Mouse (Mus musculus) forebrain, embryonic 11.5 days (tissue): ENCODE measurements around the gene Rbpms2. TPM values are rescaled to one million over a fixed set of nuclear protein-coding genes. Genes with fewer than 3 reads are reported as not detected.

Experiments
- ATAC-seq: fragments of 200-750 bp; cut with Nextera tagmentation; replicated peaks from 2 replicates; pipeline ENCODE4 v1.8.0; 2017; ENCODE audit warnings: moderate TSS enrichment; ENCODE audit not compliant: low FRiP score
- DNase-seq: peaks from one replicate; pipeline ENCODE4 v3.0.0-alpha.2; 2017; ENCODE audit warnings: low spot score
- H3K27ac ChIP-seq: fragments of 300-500 bp; sonication (generic); 2 replicates; pipeline ENCODE4 v1.5.1; 2014; ENCODE audit warnings: low read depth, low read length
- H3K27me3 ChIP-seq: fragments of 300-500 bp; sonication (generic); 2 replicates; pipeline ENCODE4 v1.6.1; 2014; ENCODE audit warnings: mild to moderate bottlenecking, low read length, mixed read lengths; ENCODE audit not compliant: control insufficient read depth, insufficient read depth
- H3K36me3 ChIP-seq: fragments of 300-500 bp; sonication (generic); 2 replicates; pipeline ENCODE4 v1.6.1; 2014; ENCODE audit warnings: mild to moderate bottlenecking, low read length, moderate library complexity, mixed read lengths; ENCODE audit not compliant: control insufficient read depth, insufficient read depth
- H3K4me1 ChIP-seq: fragments of 300-500 bp; sonication (generic); replicated peaks from 2 replicates; pipeline ENCODE4 v1.6.1; 2014; ENCODE audit warnings: low read length, mixed read lengths; ENCODE audit not compliant: control insufficient read depth, insufficient read depth
- H3K4me2 ChIP-seq: fragments of 300-500 bp; sonication (generic); 2 replicates; pipeline ENCODE4 v1.6.1; 2014; ENCODE audit warnings: low read depth, mild to moderate bottlenecking, low read length, moderate library complexity, mixed read lengths; ENCODE audit not compliant: severe bottlenecking
- H3K4me3 ChIP-seq: fragments of 300-500 bp; sonication (generic); 2 replicates; pipeline ENCODE4 v1.5.1; 2014; ENCODE audit warnings: low read depth, low read length
- H3K9ac ChIP-seq: fragments of 300-500 bp; sonication (generic); 2 replicates; pipeline ENCODE4 v1.6.1; 2014; ENCODE audit warnings: low read length
- H3K9me3 ChIP-seq: fragments of 300-500 bp; sonication (generic); 2 replicates; pipeline ENCODE4 v1.6.1; 2016; ENCODE audit warnings: low read length, mixed read lengths; ENCODE audit not compliant: control insufficient read depth
- WGBS: fragments of 180-500 bp; shearing (Covaris S2); extraction: QIAGEN DNeasy Blood & Tissue Kit; methylation state at CpG from one replicate; pipeline ENCODE4 v1.1.7; 2014; 5-methylcytosine and 5-hydroxymethylcytosine counted together
- polyA plus RNA-seq: library from polyadenylated mRNA; unstranded; fragments of >200 nt; fragmentation: Nextera tagmentation; extraction: Ambion mirVana; gene quantifications from 2 replicates; pipeline ENCODE4 v1.2.1, GENCODE M21; 2014

Rbpms2 gene
- polyA plus RNA-seq, 1 experiment from 2014 or later = 20.3 TPM

DNA sequence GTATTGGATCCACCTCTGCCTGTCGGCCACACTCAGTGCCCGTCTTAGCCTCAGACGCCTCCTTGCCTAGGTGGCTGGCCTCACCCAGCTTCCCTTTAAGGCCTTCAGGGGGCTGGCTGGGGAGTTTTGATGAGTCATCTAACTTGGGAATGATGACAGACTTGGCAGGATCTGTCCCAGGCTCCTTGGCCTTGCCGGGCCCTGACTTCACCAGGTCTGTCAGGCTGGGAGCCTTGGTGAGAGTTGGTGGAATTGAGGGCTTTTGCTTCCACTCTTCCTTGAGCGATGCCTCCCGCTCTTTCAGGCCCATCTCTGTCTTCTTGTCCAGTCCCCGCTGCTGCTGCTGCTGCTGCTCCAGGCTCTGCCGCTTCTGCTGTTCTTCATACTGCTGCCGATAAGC is 72.8 kb downstream of the Rbpms2 start:
- Histone ChIP-seq H3K4me1 (no peaks in the 10 kb centered on the region), H3K27me3 (no peaks in the 10 kb centered on the region), H3K9me3 (no peaks in the 10 kb centered on the region), H3K36me3 (peaks cover 12% of the 10 kb centered on the region), H3K9ac (no peak overlapping the region), H3K4me3 (no peak overlapping the region), H3K27ac (no peak overlapping the region), H3K4me2 (no peak overlapping the region)
- 93% methylated on average over 9 of the region's 9 CpGs for WGBS
- DNase-seq (no peak), ATAC-seq (no peak)

DNA sequence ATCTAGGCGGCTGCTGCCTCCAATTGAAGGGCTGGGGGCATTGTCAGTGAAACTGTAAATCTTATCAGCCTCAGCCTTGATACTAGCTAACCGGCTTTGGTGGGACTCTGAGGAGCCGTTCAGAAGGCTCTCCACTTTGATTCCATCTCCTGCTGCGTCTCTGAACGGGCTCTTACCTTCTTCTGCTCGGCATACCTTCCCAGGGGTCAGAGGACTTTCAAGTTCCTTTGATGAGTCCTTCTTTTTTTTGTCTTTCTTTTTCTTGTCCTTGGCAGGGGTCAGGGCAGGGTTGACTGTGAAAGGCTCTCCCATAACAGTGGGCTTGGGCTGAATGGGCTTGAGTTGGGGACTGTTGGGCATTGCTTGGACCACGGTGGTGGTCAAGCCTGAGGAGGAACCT is 73.8 kb downstream of the Rbpms2 start:
- no peak overlapping the region for H3K27ac ChIP-seq
- ATAC-seq = no peak
- 78% methylated on average over 7 of the region's 7 CpGs for WGBS
- H3K4me1 ChIP-seq = no peaks in the 10 kb centered on the region
- H3K9ac ChIP-seq = no peak overlapping the region
- no peak overlapping the region for H3K4me2 ChIP-seq
- H3K4me3 ChIP-seq = no peak overlapping the region
- no peaks in the 10 kb centered on the region for H3K27me3 ChIP-seq
- no peak for DNase-seq
- H3K9me3 ChIP-seq = no peaks in the 10 kb centered on the region
- H3K36me3 ChIP-seq = peaks cover 12% of the 10 kb centered on the region

DNA sequence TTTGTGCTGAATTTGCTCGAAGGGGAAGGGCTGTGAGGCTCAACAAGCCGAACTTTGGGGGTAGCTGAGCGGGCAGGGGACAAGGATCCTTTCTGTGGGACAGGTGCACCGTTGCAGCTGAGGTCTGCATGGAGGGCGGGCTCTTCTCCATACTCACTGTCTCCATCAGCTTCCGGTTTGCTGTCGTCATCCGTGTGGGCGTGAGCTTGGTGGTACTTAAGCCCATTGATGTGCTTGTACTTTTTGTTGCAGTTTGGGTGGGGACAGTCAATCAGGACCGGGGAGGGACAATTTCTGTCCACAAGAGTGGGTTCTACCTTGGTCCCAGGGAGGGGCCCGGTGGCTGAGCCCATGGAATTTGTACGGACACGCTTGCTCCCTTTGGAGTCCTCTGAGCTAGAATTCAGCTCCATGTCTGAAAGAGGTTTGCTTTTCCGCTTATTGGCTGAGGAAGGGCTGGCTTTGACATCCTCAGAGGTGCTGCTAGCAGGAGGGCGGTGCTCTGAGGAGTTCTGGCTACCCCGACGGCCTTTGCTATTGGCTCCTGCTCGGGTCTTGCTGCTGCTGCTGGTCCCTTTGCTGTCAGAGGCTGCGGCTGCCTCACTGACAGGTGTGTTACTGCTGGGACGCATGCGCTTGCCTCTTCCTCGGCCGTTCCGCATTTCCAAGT is 74.6 kb downstream of the Rbpms2 start:
- Histone ChIP-seq H3K4me2 (no peak overlapping the region), H3K4me1 (no peaks in the 10 kb centered on the region), H3K9ac (no peak overlapping the region), H3K36me3 (peaks cover 12% of the 10 kb centered on the region), H3K9me3 (no peaks in the 10 kb centered on the region), H3K4me3 (no peak overlapping the region), H3K27me3 (no peaks in the 10 kb centered on the region), H3K27ac (no peak overlapping the region)
- WGBS = 93% methylated on average over 24 of the region's 24 CpGs
- ATAC-seq = no peak
- DNase-seq = no peak

Other genes starting within 250 kb of the Rbpms2 start
- 0.29 and 0.48 TPM in 2 replicates for gene Kbtbd13, start 238.0 kb upstream of the Rbpms2 start, polyA plus RNA-seq
- 6.7 and 7.2 TPM in 2 replicates for gene Rasl12, start 231.1 kb upstream of the Rbpms2 start, polyA plus RNA-seq
- not detected in 2 replicates for gene Slc51b, start 206.7 kb upstream of the Rbpms2 start, polyA plus RNA-seq
- gene Mtfmt, start 193.9 kb upstream of the Rbpms2 start, polyA plus RNA-seq = 19.6 and 20.4 TPM in 2 replicates
- 95.5 and 110 TPM in 2 replicates for gene Spg21, start 168.7 kb upstream of the Rbpms2 start, polyA plus RNA-seq
- 0.20 TPM in 1 of 2 replicates, not detected in the other for gene Ankdd1a, start 109.5 kb upstream of the Rbpms2 start, polyA plus RNA-seq
- gene Plekho2, start 49.6 kb upstream of the Rbpms2 start, polyA plus RNA-seq = 8.3 and 8.8 TPM in 2 replicates
- 26.2 and 31.8 TPM in 2 replicates for gene Pif1, start 42.5 kb upstream of the Rbpms2 start, polyA plus RNA-seq
- gene Oaz2, start 38.4 kb downstream of the Rbpms2 start, polyA plus RNA-seq = 208 and 218 TPM in 2 replicates
- 12.3 and 12.9 TPM in 2 replicates for gene Zfp609, start 197.9 kb downstream of the Rbpms2 start, polyA plus RNA-seq